Mouse (Mus musculus) midbrain, embryonic 13.5 days (tissue): ENCODE data around the gene Carhsp1. TPM values are rescaled to one million over a fixed set of nuclear protein-coding genes. Genes with fewer than 3 reads are reported as not detected.

ENCODE experiments used
- ATAC-seq: fragments of 200-750 bp; cut with Nextera tagmentation; 2 replicates; pipeline ENCODE4 v1.8.0; 2017; ENCODE audit warnings: mild to moderate bottlenecking, moderate TSS enrichment, moderate library complexity
- H3K27ac ChIP-seq: fragments of 300-500 bp; sonication (generic); 2 replicates; pipeline ENCODE4 v1.5.1; 2015; ENCODE audit warnings: inconsistent platforms, mild to moderate bottlenecking, moderate library complexity
- H3K27me3 ChIP-seq: fragments of 300-500 bp; sonication (generic); 2 replicates; pipeline ENCODE4 v1.6.1; 2015; ENCODE audit warnings: mild to moderate bottlenecking, inconsistent platforms
- H3K36me3 ChIP-seq: fragments of 300-500 bp; sonication (generic); 2 replicates; pipeline ENCODE4 v1.6.1; 2015; ENCODE audit warnings: mild to moderate bottlenecking, inconsistent platforms
- H3K4me1 ChIP-seq: fragments of 300-500 bp; sonication (generic); replicated peaks from 2 replicates; pipeline ENCODE4 v1.6.1; 2015; ENCODE audit warnings: inconsistent platforms
- H3K4me2 ChIP-seq: fragments of 300-500 bp; sonication (generic); replicated peaks from 2 replicates; pipeline ENCODE4 v1.6.1; 2015; ENCODE audit warnings: moderate library complexity, mild to moderate bottlenecking, inconsistent platforms
- H3K4me3 ChIP-seq: fragments of 300-500 bp; sonication (generic); replicated peaks from 2 replicates; pipeline ENCODE4 v1.5.1; 2015; ENCODE audit warnings: mild to moderate bottlenecking, inconsistent platforms
- H3K9ac ChIP-seq: fragments of 300-500 bp; sonication (generic); replicated peaks from 2 replicates; pipeline ENCODE4 v1.6.1; 2015; ENCODE audit warnings: mild to moderate bottlenecking, inconsistent platforms
- H3K9me3 ChIP-seq: fragments of 300-500 bp; sonication (generic); 2 replicates; pipeline ENCODE4 v1.6.1; 2016; ENCODE audit warnings: mild to moderate bottlenecking, inconsistent platforms
- WGBS: fragments of 180-500 bp; shearing (Covaris S2); methylation state at CpG from one replicate; pipeline ENCODE4 v1.1.7; 2015; 5-methylcytosine and 5-hydroxymethylcytosine counted together
- microRNA-seq: library from miRNA; unstranded; fragments of <30 nt; microRNA quantifications from one replicate; pipeline ENCODE4, GENCODE M21; 2016
- polyA plus RNA-seq: library from polyadenylated mRNA; unstranded; fragments of >200 nt; fragmentation: Nextera tagmentation; extraction: Ambion mirVana; gene quantifications from 2 replicates; pipeline ENCODE4 v1.2.1, GENCODE M21; 2015

Gene Carhsp1
- polyA plus RNA-seq, 1 experiment from 2014 or later = 274 TPM

GRCm38 (mm10) chr16:8631428-8631827, 40.5 kb downstream of the Carhsp1 start:
- Histone ChIP-seq H3K4me3 (no peak overlapping the region), H3K9me3 (no peaks in the 10 kb centered on the region), H3K27me3 (no peaks in the 10 kb centered on the region), H3K9ac (no peak overlapping the region), H3K36me3 (peaks cover 40% of the 10 kb centered on the region), H3K27ac (no peak overlapping the region), H3K4me1 (peaks cover 17% of the 10 kb centered on the region), H3K4me2 (no peak overlapping the region)
- WGBS = 90% methylated on average over 5 of the region's 5 CpGs
- ATAC-seq = no peak

GRCm38 (mm10) chr16:8630419-8630818, 41.5 kb downstream of the Carhsp1 start:
- H3K9me3 ChIP-seq = no peaks in the 10 kb centered on the region
- H3K36me3 ChIP-seq = peaks cover 34% of the 10 kb centered on the region
- WGBS = 80% methylated on average over 2 of the region's 2 CpGs
- no peak overlapping the region for H3K4me3 ChIP-seq
- no peak overlapping the region for H3K27ac ChIP-seq
- ATAC-seq = no peak
- H3K27me3 ChIP-seq = no peaks in the 10 kb centered on the region
- peaks cover 6% of the 10 kb centered on the region for H3K4me1 ChIP-seq
- no peak overlapping the region for H3K9ac ChIP-seq
- H3K4me2 ChIP-seq = no peak overlapping the region

GRCm38 (mm10) chr16:8620315-8621115, 51.4 kb downstream of the Carhsp1 start:
- ATAC-seq = no peak
- Histone ChIP-seq H3K4me2 (no peak overlapping the region), H3K27ac (no peak overlapping the region), H3K27me3 (no peaks in the 10 kb centered on the region), H3K4me3 (no peak overlapping the region), H3K36me3 (peaks cover 31% of the 10 kb centered on the region), H3K9ac (no peak overlapping the region), H3K4me1 (peaks cover 6% of the 10 kb centered on the region; the same call in 1 of the 2 replicates), H3K9me3 (no peaks in the 10 kb centered on the region)
- 79% methylated on average over 16 of the region's 16 CpGs for WGBS

GRCm38 (mm10) chr16:8619659-8620314, 52.2 kb downstream of the Carhsp1 start:
- Histone ChIP-seq H3K36me3 (peaks cover 35% of the 10 kb centered on the region), H3K27ac (no peak overlapping the region), H3K4me2 (no peak overlapping the region), H3K9ac (no peak overlapping the region), H3K9me3 (no peaks in the 10 kb centered on the region), H3K4me1 (peaks cover 6% of the 10 kb centered on the region; the same call in 1 of the 2 replicates), H3K4me3 (no peak overlapping the region), H3K27me3 (no peaks in the 10 kb centered on the region)
- no peak for ATAC-seq
- 34% methylated on average over 10 of the region's 10 CpGs for WGBS

- H3K4me2 ChIP-seq = no peak overlapping the region
- H3K9me3 ChIP-seq = no peaks in the 10 kb centered on the region
- H3K4me3 ChIP-seq = no peak overlapping the region
- H3K4me1 ChIP-seq = no peaks in the 10 kb centered on the region
- 86% methylated on average over 3 of the region's 3 CpGs for WGBS
- H3K27me3 ChIP-seq = no peaks in the 10 kb centered on the region
- no peak overlapping the region for H3K9ac ChIP-seq
- peaks cover 63% of the 10 kb centered on the region for H3K36me3 ChIP-seq
- no peak for ATAC-seq
- no peak overlapping the region for H3K27ac ChIP-seq
Measured at GRCm38 (mm10) chr16:8613447-8613846, 58.5 kb downstream of the Carhsp1 start.

- no peak for ATAC-seq
- H3K27me3 ChIP-seq = no peaks in the 10 kb centered on the region
- H3K4me2 ChIP-seq = no peak overlapping the region
- H3K27ac ChIP-seq = no peak overlapping the region
- 83% methylated on average over 4 of the region's 4 CpGs for WGBS
- H3K36me3 ChIP-seq = peaks cover 65% of the 10 kb centered on the region
- no peaks in the 10 kb centered on the region for H3K9me3 ChIP-seq
- no peaks in the 10 kb centered on the region for H3K4me1 ChIP-seq
- H3K4me3 ChIP-seq = no peak overlapping the region
- H3K9ac ChIP-seq = no peak overlapping the region
Measured at GRCm38 (mm10) chr16:8613039-8613438, 58.9 kb downstream of the Carhsp1 start.

GRCm38 (mm10) chr16:8612214-8613005, 59.5 kb downstream of the Carhsp1 start:
- no peaks in the 10 kb centered on the region for H3K27me3 ChIP-seq
- no peak overlapping the region for H3K9ac ChIP-seq
- no peak overlapping the region for H3K4me3 ChIP-seq
- peaks cover 70% of the 10 kb centered on the region for H3K36me3 ChIP-seq
- no peaks in the 10 kb centered on the region for H3K9me3 ChIP-seq
- no peak overlapping the region for H3K4me2 ChIP-seq
- no peak overlapping the region for H3K27ac ChIP-seq
- no peaks in the 10 kb centered on the region for H3K4me1 ChIP-seq
- 90% methylated on average over 8 of the region's 8 CpGs for WGBS
- ATAC-seq = no peak

- H3K4me2 ChIP-seq = no peak overlapping the region
- no peak overlapping the region for H3K27ac ChIP-seq
- no peak for ATAC-seq
- H3K9me3 ChIP-seq = no peaks in the 10 kb centered on the region
- H3K4me1 ChIP-seq = no peaks in the 10 kb centered on the region
- no peak overlapping the region for H3K4me3 ChIP-seq
- peaks cover 68% of the 10 kb centered on the region for H3K36me3 ChIP-seq
- H3K9ac ChIP-seq = no peak overlapping the region
- H3K27me3 ChIP-seq = no peaks in the 10 kb centered on the region
- WGBS = 84% methylated on average over 3 of the region's 3 CpGs
Measured at GRCm38 (mm10) chr16:8610397-8610796, 61.6 kb downstream of the Carhsp1 start.

Small RNA genes within 50 kb of the gene (microRNA-seq; reads per million reads assigned to microRNA genes)
- gene Gm22137 = not detected

Other genes with a start within 250 kb of the Carhsp1 start
- gene Tmem114, start 247.0 kb downstream of the Carhsp1 start, polyA plus RNA-seq = 0.30 TPM in 1 of 2 replicates, not detected in the other
- 31.4 and 33.5 TPM in 2 replicates for gene Mettl22, start 201.4 kb downstream of the Carhsp1 start, polyA plus RNA-seq
- 55.2 and 61.4 TPM in 2 replicates for gene Abat, start 158.7 kb downstream of the Carhsp1 start, polyA plus RNA-seq
- gene Pmm2, start 34.5 kb downstream of the Carhsp1 start, polyA plus RNA-seq = 54.0 and 55.0 TPM in 2 replicates
- gene Tmem186, start 34.4 kb downstream of the Carhsp1 start, polyA plus RNA-seq = 25.1 and 26.2 TPM in 2 replicates
- not detected in 2 replicates for gene Gm5767, start 8.6 kb upstream of the Carhsp1 start, polyA plus RNA-seq
- 30.3 and 38.7 TPM in 2 replicates for gene Usp7, start 120.2 kb upstream of the Carhsp1 start, polyA plus RNA-seq
- 31.3 and 35.4 TPM in 2 replicates for gene 1810013L24Rik, start 157.9 kb upstream of the Carhsp1 start, polyA plus RNA-seq